Mouse (Mus musculus) cortical plate, adult 2 months (tissue): ENCODE measurements at regions not wholly inside any gene's neighbourhood (a gene's known extent, or its start where the extent isn't known, plus 50 kb on each side); places are given as distances from the start of the nearest gene placed in this dataset.

Source experiments
- H3K27ac ChIP-seq: fragments of 200-500 bp; 2 replicates; pipeline ENCODE4 v1.5.1; 2012; ENCODE audit warnings: low read length, control low read depth, inconsistent platforms; ENCODE audit not compliant: insufficient read depth
- H3K4me1 ChIP-seq: fragments of 200-500 bp; 2 replicates; pipeline ENCODE4 v1.6.1; 2011; ENCODE audit warnings: low read length; ENCODE audit not compliant: control insufficient read depth, insufficient read depth
- H3K4me3 ChIP-seq: fragments of 200-500 bp; 2 replicates; pipeline ENCODE4 v1.5.1; 2011; ENCODE audit warnings: mild to moderate bottlenecking, low read length, control low read depth; ENCODE audit not compliant: insufficient read depth
- CTCF ChIP-seq: fragments of 200-500 bp; IDR thresholded peaks from 2 replicates; pipeline ENCODE4 v1.5.1; 2011; ENCODE audit warnings: mild to moderate bottlenecking, control low read depth, low read length; ENCODE audit not compliant: insufficient read depth; ENCODE audit errors: extremely low read depth
- POLR2A ChIP-seq: fragments of 200-500 bp; IDR thresholded peaks from 2 replicates; pipeline ENCODE4 v1.6.1; 2011; ENCODE audit warnings: mild to moderate bottlenecking, low read length, control low read depth; ENCODE audit not compliant: insufficient read depth; ENCODE audit errors: extremely low read depth

- Histone ChIP-seq H3K4me1 (no peaks in the 10 kb centered on the region), H3K4me3 (no peak overlapping the region), H3K27ac (no peak overlapping the region)
- no peak for TF ChIP-seq CTCF
- TF ChIP-seq POLR2A: no peak
Observed at GRCm38 (mm10) chr10:102633438-102633837, 121.4 kb downstream of the Rassf9 start.

DNA sequence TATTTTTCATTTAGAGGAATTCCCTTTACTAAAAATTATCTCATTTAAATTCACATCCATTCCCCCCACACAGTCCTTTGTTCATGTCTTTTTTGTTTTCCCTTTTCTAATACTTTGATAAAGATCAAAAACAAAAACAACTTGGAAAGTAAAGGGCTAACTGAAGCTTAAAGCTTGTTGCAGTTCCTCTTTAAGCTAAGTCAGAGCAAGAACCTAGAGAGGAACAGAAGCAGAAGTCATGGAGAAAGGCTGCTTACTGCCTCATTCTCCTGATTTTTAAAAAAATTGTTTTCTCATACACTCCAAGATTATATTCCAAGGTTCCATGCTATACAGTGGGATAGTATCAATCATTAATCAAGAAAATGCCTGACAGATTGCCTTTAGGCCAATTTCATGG, 116.6 kb downstream of the Rassf9 start:
- Histone ChIP-seq H3K4me1 (no peaks in the 10 kb centered on the region), H3K27ac (no peak overlapping the region), H3K4me3 (no peak overlapping the region)
- TF ChIP-seq CTCF (no peak), POLR2A (no peak)

DNA sequence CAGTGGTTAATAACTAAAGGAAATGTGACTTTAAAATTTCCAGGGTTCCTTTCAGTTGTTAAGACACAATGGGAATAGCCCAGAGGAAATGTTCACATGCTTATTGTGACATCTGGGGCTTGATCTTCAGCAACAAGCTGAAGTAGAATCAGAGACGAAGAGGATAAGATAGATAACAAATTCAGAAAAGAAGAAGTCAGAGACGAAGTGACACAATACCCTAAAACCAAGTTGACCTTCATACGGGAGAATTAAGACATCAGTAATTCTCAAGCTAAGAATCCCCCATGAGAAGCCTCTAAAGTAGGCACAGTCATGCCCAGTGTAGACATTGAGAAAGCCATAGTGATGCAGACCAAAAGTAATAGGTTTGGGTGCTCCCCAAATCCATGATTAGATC, 111.9 kb downstream of the Rassf9 start:
- no peak overlapping the region for H3K4me3 ChIP-seq
- H3K4me1 ChIP-seq: no peaks in the 10 kb centered on the region
- no peak overlapping the region for H3K27ac ChIP-seq
- no peak for TF ChIP-seq CTCF
- TF ChIP-seq POLR2A: no peak

DNA sequence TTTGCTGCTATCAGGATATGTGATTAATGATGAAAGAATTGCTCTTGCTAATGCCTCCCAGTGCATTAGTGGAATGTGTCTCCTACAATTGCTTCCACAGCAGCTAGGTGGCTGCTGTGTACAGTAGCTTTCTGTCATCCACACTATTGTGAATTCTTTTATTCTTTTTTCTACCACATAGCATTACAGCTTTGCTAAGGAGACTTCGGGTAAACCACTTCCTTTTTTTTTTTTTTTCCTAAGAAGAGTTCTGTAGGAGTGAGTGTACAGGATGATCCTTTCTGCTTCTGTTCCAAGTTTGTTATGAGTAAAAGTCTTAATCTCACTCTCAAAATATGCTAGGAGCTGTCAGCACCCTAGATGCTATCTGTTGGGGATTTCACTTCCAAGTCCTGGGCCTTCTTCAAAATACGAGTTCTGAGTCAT, 110.6 kb downstream of the Rassf9 start:
- no peak for TF ChIP-seq POLR2A
- no peak for TF ChIP-seq CTCF
- H3K4me3 ChIP-seq: no peak overlapping the region
- no peak overlapping the region for H3K27ac ChIP-seq
- H3K4me1 ChIP-seq: no peaks in the 10 kb centered on the region

GRCm38 (mm10) chr10:102618711-102619110, 106.7 kb downstream of the Rassf9 start:
- no peak for TF ChIP-seq POLR2A
- TF ChIP-seq CTCF: no peak
- H3K4me1 ChIP-seq: no peaks in the 10 kb centered on the region
- no peak overlapping the region for H3K27ac ChIP-seq
- H3K4me3 ChIP-seq: no peak overlapping the region

DNA sequence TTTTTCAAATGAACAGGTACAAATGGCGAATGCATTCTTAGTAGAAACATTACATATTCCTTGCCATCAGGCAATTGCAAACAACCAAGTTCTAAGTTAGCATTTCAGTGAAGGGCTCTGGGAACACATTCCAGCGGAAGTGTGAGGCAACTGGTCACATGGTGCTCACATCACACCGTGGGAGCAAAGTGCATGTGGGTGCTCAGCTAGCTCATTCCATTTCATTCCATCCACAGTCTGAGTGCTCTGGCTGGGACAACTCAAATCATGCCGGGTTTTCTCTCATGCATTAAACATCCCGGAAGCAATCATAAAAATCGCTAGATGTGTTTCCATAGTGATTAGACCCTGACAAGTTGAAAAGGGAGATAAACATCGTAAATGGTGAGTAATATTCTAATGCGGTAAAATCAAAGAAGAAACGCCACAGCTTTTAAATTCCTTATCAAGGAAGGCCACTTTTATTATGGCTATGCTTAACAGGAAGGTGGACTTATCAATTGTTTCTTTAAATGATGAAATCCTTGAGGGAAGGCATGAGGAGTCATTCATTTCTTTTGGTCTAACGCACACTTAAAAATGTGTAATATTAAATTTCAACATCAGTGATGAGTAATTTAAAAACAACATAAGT, 104.1 kb downstream of the Rassf9 start:
- no peaks in the 10 kb centered on the region for H3K4me1 ChIP-seq

More for the DNA sequence above, 104.1 kb downstream of the Rassf9 start:
- H3K4me3 ChIP-seq: no peak overlapping the region
- TF ChIP-seq CTCF: no peak
- TF ChIP-seq POLR2A: no peak
- H3K27ac ChIP-seq: no peak overlapping the region
